Mouse (Mus musculus) heart, embryonic 10.5 days (tissue): ENCODE data around the gene Slc22a15. TPM values are rescaled to one million over a fixed set of nuclear protein-coding genes. Genes with fewer than 3 reads are reported as not detected.

Experiments used
- DNase-seq: peaks from one replicate; pipeline ENCODE4 v3.0.0-alpha.2; 2017; ENCODE audit warnings: low spot score
- H3K27ac ChIP-seq: fragments of 300-500 bp; sonication (generic); 2 replicates; pipeline ENCODE4 v1.5.1; 2016; ENCODE audit warnings: mild to moderate bottlenecking
- H3K27me3 ChIP-seq: fragments of 300-500 bp; sonication (generic); 2 replicates; pipeline ENCODE4 v1.6.1; 2016; ENCODE audit warnings: mild to moderate bottlenecking; ENCODE audit not compliant: poor library complexity, insufficient read depth, severe bottlenecking
- H3K36me3 ChIP-seq: fragments of 300-500 bp; sonication (generic); 2 replicates; pipeline ENCODE4 v1.6.1; 2016; ENCODE audit warnings: mild to moderate bottlenecking, moderate library complexity
- H3K4me1 ChIP-seq: fragments of 300-500 bp; sonication (generic); 2 replicates; pipeline ENCODE4 v1.6.1; 2016; ENCODE audit warnings: mild to moderate bottlenecking
- H3K4me3 ChIP-seq: fragments of 300-500 bp; sonication (generic); 2 replicates; pipeline ENCODE4 v1.5.1; 2016; ENCODE audit warnings: mild to moderate bottlenecking, moderate library complexity
- H3K9me3 ChIP-seq: fragments of 300-500 bp; sonication (generic); 2 replicates; pipeline ENCODE4 v1.6.1; 2016; ENCODE audit warnings: mild to moderate bottlenecking, moderate library complexity
- WGBS: fragments of 180-500 bp; shearing (Covaris S2); methylation state at CpG from one replicate; pipeline ENCODE4 v1.1.7; 2016; 5-methylcytosine and 5-hydroxymethylcytosine counted together
- polyA plus RNA-seq: library from polyadenylated mRNA; unstranded; fragments of >200 nt; fragmentation: Nextera tagmentation; extraction: Ambion mirVana; gene quantifications from 2 replicates; pipeline ENCODE4 v1.2.1, GENCODE M21; 2016

Slc22a15 gene
- polyA plus RNA-seq, 1 experiment from 2014 or later, result 4.1 TPM

DNA sequence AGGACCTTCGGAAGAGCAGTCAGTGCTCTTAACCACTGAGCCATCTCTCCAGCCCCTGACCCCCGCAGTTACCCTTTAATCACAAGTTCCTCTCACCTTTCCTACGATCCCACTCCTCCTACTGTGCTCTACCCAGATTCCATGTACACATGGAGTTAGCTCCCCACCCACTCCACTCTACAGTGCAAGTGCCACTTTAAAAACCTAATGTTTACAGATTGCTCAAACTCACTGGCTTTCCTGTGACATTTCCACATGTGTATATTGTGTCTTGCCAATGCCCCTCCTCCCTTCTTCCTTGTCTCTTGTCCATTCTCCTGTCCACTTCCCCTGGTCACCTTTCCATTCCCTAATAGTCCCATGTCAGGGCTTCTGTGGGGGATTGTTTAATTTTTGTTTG, 15.6 kb upstream of the Slc22a15 start:
- WGBS, result 76% methylated on average over 3 of the region's 3 CpGs
- no peak for DNase-seq
- H3K4me1 ChIP-seq, result no peaks in the 10 kb centered on the region; the same call in 1 of the 2 replicates
- H3K27me3 ChIP-seq, result no peaks in the 10 kb centered on the region
- H3K36me3 ChIP-seq, result no peaks in the 10 kb centered on the region
- no peaks in the 10 kb centered on the region for H3K9me3 ChIP-seq
- no peak overlapping the region for H3K4me3 ChIP-seq
- no peak overlapping the region for H3K27ac ChIP-seq

DNA sequence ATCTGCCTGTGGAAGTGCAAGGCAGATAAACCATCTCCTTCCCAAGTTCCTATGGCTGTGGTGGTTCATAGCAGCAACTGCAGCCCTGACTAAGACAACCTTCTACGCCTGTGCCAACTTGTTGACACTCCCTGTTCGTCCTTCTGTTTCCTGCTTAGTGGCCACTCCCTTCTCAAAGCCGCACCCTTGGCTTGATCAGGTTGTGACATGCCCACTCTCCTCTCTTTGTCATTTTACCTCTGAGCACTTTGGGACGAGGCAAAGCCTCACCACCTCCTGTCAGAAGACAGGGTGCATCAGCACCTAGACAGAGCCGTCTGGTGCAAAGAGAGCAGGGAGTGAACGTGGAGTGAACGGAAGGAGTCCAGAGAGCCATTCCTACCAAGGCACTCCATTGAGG, 14.9 kb upstream of the Slc22a15 start:
- 55% methylated on average over 7 of the region's 7 CpGs for WGBS
- no peak overlapping the region for H3K27ac ChIP-seq
- H3K9me3 ChIP-seq, result no peaks in the 10 kb centered on the region
- no peak for DNase-seq
- no peak overlapping the region for H3K4me3 ChIP-seq
- H3K36me3 ChIP-seq, result no peaks in the 10 kb centered on the region
- no peaks in the 10 kb centered on the region for H3K27me3 ChIP-seq
- H3K4me1 ChIP-seq, result no peaks in the 10 kb centered on the region; the same call in 1 of the 2 replicates

DNA sequence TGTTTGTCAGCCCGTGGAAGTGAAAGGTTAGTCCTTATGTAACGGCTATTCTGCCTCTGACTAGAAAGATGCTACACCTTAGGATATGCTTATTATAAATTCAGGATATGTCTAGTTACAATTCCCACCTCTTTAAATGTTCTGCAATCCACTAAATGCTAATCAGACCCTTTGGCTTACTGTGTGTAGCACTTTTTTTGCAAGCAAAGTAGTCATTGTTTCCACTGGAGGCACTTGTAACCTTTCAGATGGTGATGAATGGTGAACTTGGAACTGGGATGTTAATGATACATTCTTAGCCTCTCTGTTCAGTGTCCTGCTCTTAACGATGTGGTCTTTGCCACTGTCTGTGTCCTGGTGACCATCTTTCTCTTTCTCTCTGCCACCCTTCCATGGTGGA, 12.1 kb upstream of the Slc22a15 start:
- H3K4me3 ChIP-seq, result no peak overlapping the region
- H3K27me3 ChIP-seq, result no peaks in the 10 kb centered on the region
- H3K9me3 ChIP-seq, result no peaks in the 10 kb centered on the region
- WGBS, result 68% methylated on average over 3 of the region's 3 CpGs
- no peak for DNase-seq
- H3K4me1 ChIP-seq, result peaks cover 6% of the 10 kb centered on the region; the same call in 1 of the 2 replicates
- H3K36me3 ChIP-seq, result no peaks in the 10 kb centered on the region
- H3K27ac ChIP-seq, result no peak overlapping the region

DNA sequence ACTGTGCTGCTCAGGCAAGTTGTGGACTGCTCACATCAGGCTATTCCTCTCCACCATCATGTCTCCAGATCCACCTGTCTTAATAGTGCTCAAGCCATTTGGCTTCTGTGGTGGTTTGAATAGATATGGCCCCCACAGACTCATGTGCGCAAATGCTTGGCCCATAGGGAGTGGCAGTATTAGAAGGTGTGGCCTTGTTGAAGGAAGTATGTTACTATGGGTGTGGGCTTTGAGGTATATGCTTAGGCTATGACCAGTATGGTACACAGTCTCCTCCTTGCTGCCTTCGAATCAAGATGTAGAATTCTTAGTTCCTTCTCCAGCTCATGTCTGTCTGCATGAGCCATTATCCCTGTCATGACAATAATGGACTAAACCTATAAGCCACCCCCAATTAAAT, 9.6 kb upstream of the Slc22a15 start:
- Histone ChIP-seq H3K27ac (no peak overlapping the region), H3K27me3 (no peaks in the 10 kb centered on the region), H3K36me3 (no peaks in the 10 kb centered on the region), H3K4me1 (peaks cover 15% of the 10 kb centered on the region), H3K4me3 (no peak overlapping the region), H3K9me3 (no peaks in the 10 kb centered on the region)
- no peak for DNase-seq
- 81% methylated on average over 2 of the region's 2 CpGs for WGBS

DNA sequence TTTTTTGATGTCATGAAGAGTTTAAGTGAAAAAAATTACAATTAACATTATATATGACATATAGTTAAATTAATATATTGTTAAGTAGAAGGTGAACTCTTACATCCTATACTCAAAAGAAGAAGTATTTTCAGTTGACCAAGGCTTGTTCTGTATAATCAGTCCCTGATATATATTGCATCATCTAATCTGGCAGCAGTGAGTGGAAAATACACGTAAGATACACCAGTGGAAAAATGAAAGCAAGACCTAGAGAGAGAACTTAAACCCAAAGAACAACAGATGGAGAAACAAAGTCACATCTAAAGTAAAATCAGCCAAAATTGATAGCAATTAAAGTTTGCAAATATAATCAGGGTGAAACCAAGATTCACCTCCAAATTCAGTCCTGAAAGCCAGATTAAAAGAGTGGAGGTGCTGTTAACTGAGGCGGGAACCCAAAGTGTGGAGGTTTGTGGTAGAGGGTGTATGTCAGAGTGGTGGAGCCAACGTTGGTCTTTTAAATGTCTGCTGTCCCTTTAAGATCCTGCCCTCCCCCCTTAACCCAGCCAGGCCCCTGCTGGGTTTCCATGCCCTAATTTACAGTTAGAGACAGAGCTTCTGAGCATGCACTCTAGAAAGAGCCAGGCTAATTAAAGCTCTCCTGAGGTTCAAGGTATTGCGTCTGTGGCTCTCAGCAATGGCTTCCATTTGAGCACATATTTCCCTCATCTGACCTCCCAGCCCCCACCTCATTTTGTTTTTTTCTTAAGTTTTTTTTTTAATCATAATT, 5.0 kb upstream of the Slc22a15 start:
- no peak for DNase-seq
- no peak overlapping the region for H3K4me3 ChIP-seq
- H3K4me1 ChIP-seq, result peaks cover 27% of the 10 kb centered on the region
- WGBS, result 37% methylated on average over 4 of the region's 4 CpGs
- no peaks in the 10 kb centered on the region for H3K9me3 ChIP-seq
- H3K27me3 ChIP-seq, result no peaks in the 10 kb centered on the region
- no peak overlapping the region for H3K27ac ChIP-seq
- H3K36me3 ChIP-seq, result no peaks in the 10 kb centered on the region

DNA sequence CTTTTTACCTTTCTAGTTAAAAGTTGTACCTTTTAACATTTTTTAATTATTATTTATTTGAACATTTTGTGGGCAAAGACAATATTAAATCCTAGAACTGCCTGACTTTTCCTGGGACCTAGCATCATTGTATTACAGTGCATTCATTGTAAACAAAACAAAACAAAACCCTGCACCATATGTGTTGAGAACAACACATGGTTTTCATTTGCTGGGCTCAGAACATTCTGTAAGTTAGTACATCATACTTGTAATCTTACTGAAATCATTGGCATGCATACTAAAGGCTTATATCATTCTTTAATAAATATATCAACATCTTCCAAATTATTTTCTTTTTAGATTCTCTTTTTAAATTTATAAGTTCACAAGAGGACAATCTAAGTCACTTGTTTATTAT, 2.4 kb upstream of the Slc22a15 start:
- Histone ChIP-seq H3K27me3 (no peaks in the 10 kb centered on the region), H3K27ac (no peak overlapping the region), H3K4me1 (peaks cover 37% of the 10 kb centered on the region), H3K4me3 (no peak overlapping the region), H3K36me3 (0 out of 2 replicates have a peak, but pooled peaks cover 4% of the 10 kb centered on the region), H3K9me3 (no peaks in the 10 kb centered on the region)
- no peak for DNase-seq

DNA sequence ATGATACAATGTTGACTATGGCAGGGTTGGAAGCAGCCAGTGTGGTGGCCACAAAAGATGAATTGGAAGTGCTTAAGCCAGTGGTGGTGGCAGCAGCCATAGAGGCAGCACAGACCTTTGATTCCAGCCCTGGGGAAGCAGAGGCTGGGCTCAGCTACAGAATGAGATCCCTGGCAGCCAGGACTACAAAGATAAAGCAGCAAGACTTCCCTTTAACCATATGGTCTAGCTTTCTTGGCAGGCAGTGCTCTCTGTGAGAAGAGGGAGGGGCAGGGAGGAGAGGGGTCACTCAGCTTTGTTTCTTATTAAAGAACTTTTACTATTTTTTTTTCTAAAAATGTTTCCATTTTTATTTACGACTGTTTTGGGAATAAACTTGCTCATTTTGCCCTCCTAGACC, 1.4 kb upstream of the Slc22a15 start:
- H3K4me1 ChIP-seq, result peaks cover 37% of the 10 kb centered on the region
- whole genome bisulfite sequencing, result 67% methylated on average over 1 of the region's 1 CpGs
- DNase-seq, result no peak
- H3K36me3 ChIP-seq, result 0 out of 2 replicates have a peak, but pooled peaks cover 4% of the 10 kb centered on the region
- H3K4me3 ChIP-seq, result no peak overlapping the region
- H3K9me3 ChIP-seq, result no peaks in the 10 kb centered on the region
- H3K27me3 ChIP-seq, result no peaks in the 10 kb centered on the region
- H3K27ac ChIP-seq, result 0 out of 2 replicates have a peak overlapping the region, but pooled peaks have one; percentile 29

DNA sequence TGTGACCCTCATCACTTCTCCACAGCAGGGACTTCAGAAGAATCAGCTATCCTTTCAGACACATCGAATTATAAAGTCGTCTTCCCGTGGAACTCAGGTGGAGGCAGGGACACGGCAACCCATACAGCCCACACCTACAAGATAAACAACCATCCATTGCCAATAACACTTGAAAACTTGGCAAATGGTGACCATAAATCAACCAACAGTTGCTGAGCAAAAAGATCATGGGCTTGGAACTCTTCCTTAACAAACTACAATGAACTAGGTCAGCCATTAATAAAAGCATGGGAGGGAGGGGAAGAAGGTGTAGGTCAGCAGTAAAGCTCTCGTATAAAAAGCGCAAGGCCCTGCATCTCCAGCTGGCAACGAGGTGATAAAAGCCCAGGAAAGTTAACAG, 1.9 kb downstream of the Slc22a15 start:
- DNase-seq, result no peak
- 0 out of 2 replicates have a peak, but pooled peaks cover 4% of the 10 kb centered on the region for H3K36me3 ChIP-seq
- no peaks in the 10 kb centered on the region for H3K27me3 ChIP-seq
- no peaks in the 10 kb centered on the region for H3K9me3 ChIP-seq
- 78% methylated on average over 7 of the region's 7 CpGs for WGBS
- H3K4me3 ChIP-seq, result no peak overlapping the region
- H3K27ac ChIP-seq, result no peak overlapping the region
- peaks cover 33% of the 10 kb centered on the region for H3K4me1 ChIP-seq

DNA sequence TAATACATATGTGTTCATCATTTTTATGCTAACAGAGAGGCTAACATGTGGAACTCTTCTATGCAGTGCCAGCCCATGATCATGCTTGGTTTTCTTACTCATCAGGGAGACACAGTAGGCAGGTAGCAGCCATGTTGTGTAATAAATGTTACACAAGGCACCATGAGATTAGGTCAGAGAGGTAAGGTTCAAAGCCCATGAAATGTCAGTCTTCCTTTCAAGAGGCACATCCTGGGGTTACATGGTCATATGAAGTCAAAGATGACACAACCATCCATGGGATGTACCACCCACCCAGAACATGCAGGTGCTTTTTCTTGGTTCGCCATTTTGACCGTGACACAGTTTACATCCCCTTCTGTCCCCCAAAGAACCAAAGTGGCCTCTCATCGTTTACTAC, 5.7 kb downstream of the Slc22a15 start:
- 89% methylated on average over 3 of the region's 3 CpGs for WGBS
- H3K27ac ChIP-seq, result no peak overlapping the region
- H3K4me1 ChIP-seq, result peaks cover 26% of the 10 kb centered on the region
- no peak overlapping the region for H3K4me3 ChIP-seq
- DNase-seq, result no peak
- peaks cover 19% of the 10 kb centered on the region; the same call in 1 of the 2 replicates for H3K36me3 ChIP-seq
- no peaks in the 10 kb centered on the region for H3K27me3 ChIP-seq
- no peaks in the 10 kb centered on the region for H3K9me3 ChIP-seq

DNA sequence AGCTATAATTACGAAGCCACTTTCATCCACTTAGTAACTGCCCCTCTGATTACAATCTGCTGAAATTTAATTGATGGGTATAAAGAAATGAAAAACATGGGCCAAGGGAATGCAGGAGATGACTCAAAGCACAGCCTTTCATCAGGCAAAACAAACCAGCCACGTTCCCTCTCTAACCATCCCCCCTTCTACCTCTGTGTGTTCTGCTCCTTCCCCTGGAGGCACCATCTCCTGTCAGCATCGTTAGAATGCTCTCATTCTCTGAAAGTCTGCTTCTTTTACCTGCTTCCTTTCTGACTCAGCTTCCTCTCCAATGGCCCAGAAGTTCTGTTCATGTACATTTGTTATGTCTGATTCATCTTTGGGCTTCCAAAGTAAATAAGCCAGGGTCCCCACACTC, 6.6 kb downstream of the Slc22a15 start:
- no peaks in the 10 kb centered on the region for H3K27me3 ChIP-seq
- H3K9me3 ChIP-seq, result no peaks in the 10 kb centered on the region
- H3K27ac ChIP-seq, result no peak overlapping the region
- 36% methylated on average over 3 of the region's 3 CpGs for WGBS
- peaks cover 18% of the 10 kb centered on the region for H3K4me1 ChIP-seq
- no peak overlapping the region for H3K4me3 ChIP-seq
- H3K36me3 ChIP-seq, result peaks cover 23% of the 10 kb centered on the region; the same call in 1 of the 2 replicates
- no peak for DNase-seq

DNA sequence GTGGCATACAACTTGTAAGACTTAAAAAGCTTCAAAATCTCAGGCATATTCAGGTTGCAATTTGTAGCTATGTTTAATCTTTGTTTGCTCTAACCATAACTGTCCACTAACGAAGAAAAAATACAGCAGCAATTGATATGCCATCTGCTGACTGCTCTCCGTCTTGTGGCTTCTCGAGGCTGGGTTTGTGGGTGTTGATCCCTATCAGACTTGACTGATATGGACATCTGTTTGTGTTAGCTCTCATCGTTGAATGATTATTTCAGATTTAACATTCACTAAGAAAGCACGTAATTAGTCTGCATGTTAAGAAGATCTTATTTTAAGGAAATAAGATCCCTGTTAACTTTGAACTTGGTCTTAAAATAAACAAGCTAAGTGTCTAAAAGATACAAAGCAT, 7.7 kb downstream of the Slc22a15 start:
- Histone ChIP-seq H3K9me3 (no peaks in the 10 kb centered on the region), H3K27ac (no peak overlapping the region), H3K4me1 (peaks cover 16% of the 10 kb centered on the region), H3K36me3 (peaks cover 21% of the 10 kb centered on the region; the same call in 1 of the 2 replicates), H3K4me3 (no peak overlapping the region), H3K27me3 (no peaks in the 10 kb centered on the region)
- no peak for DNase-seq
- 79% methylated on average over 5 of the region's 5 CpGs for WGBS

DNA sequence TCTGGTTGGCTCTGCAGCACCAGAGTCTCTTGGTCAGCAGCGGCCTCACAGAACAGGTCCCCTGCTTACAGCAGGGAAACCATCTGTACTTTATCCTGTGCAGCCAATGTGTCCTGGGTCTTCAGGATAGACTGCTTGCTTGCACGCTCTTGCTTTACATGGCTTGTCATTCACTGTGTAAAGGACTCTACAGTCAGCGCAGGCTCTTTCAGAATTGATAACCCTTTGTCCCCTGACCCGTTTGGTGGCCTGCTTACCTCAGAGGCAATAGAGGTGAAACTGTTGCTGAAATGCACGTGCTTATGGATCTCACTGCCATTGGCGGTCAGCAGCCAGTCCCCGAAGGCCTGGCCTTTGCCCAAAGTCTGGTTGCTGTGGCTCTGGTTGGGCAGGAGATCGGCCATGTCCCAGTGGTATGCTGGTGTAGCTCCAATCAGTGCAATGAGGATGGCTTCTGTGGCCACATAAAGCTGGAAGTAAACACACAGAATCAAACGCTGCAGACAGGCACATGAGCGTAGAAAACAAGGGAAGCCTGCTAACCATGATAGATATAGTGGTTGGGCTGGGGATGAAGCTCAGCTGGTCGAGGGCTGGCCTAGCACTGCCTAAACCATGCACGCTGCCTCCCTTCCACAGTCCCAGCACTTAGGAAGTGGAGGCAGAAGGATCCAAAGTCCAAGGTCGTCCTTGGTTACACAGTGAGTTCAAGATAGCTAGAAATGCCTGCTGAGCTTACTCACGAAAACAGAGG, 9.0 kb downstream of the Slc22a15 start:
- Histone ChIP-seq H3K27ac (no peak overlapping the region), H3K36me3 (peaks cover 21% of the 10 kb centered on the region; the same call in 1 of the 2 replicates), H3K27me3 (no peaks in the 10 kb centered on the region), H3K4me1 (peaks cover 16% of the 10 kb centered on the region), H3K9me3 (no peaks in the 10 kb centered on the region), H3K4me3 (no peak overlapping the region)
- no peak for DNase-seq
- WGBS, result 74% methylated on average over 14 of the region's 14 CpGs

DNA sequence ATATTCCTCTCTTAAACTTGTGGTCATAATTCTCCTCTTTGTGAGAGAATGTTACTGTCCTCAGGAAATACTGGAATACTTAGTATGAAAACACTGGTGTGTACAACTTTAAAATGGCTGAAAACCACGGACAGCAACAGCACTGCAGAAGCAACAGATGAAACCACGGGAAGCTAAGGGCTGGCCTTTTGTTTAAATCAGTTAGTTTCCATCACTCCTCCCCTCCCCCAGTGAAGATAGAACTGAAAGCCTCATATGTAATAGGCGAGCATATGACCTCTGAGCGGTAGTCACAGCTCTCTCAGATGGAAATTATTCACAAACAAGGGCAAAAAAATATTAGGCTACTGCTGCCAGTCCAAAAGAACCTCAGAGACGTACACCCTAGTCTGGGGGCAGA, 10.0 kb downstream of the Slc22a15 start:
- H3K27ac ChIP-seq, result no peak overlapping the region
- peaks cover 26% of the 10 kb centered on the region for H3K36me3 ChIP-seq
- H3K9me3 ChIP-seq, result no peaks in the 10 kb centered on the region
- DNase-seq, result no peak
- peaks cover 16% of the 10 kb centered on the region for H3K4me1 ChIP-seq
- WGBS, result 78% methylated on average over 5 of the region's 5 CpGs
- H3K4me3 ChIP-seq, result no peak overlapping the region
- no peaks in the 10 kb centered on the region for H3K27me3 ChIP-seq
